Mouse (Mus musculus) bone marrow macrophage, adult 2 months (primary cell): ENCODE data around the gene Prickle3.

Source experiments
- CTCF ChIP-seq: IDR thresholded peaks from 2 replicates; pipeline ENCODE4 v1.5.1; 2012; ENCODE audit warnings: low read depth, mild to moderate bottlenecking, low read length, moderate library complexity
- POLR2A ChIP-seq: IDR thresholded peaks from 2 replicates; pipeline ENCODE4 v1.6.1; 2012; ENCODE audit warnings: mild to moderate bottlenecking, low read depth, low read length, borderline replicate concordance

DNA sequence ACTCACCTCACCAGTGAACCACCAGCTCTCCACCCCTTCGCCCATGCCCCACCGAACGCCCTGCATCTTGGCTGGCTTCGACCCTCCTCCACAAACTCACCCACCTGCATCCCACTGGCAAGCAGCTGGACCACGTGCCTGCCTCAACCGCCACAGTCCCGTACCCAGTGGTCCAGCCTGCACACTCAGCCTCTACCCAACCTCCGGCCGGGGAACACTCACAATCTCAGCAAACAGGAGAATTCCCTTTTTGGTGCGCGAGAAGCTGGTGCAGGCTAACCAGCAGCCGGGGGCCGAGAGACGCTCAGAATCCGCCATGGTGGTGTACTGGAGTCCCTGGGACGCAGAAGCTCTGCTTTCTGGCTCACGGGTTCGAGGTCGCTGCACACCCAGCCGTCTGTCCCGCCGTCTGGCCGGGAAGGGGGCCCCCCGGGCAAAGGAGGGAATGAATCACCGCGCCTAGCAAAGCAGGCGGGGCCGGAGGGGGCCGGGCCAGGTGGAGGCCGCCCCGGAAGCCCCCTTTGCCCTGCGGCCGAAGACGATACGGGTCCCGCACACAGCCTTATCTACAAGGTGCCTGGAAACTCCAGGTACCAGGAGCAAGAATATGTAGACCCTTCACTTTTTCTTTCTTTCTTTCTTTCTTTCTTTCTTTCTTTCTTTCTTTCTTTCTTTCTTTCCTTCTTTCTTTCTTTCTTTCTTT lies 14.0 kb downstream of the Prickle3 start, which contains the start of gene Plp2:
- TF ChIP-seq POLR2A = no peak
- no peak for TF ChIP-seq CTCF
